Mouse (Mus musculus): ENCODE data around the gene Rfc2. TPM values are rescaled to one million over a fixed set of nuclear protein-coding genes. Genes with fewer than 3 reads are reported as not detected.
"Not testable (repeated sequence)": the region's sequence is repeated elsewhere in the genome, so short reads cannot be mapped to it uniquely, and the experiment has no call there.

Gene Rfc2
- polyA plus RNA-seq, 1 experiment from 2014 or later = 324 TPM

- Histone ChIP-seq H3K9me3 (ENCODE audit: control insufficient read depth, low read length) (no peaks in the 10 kb centered on the region), H3K27me3 (ENCODE audit: control insufficient read depth, insufficient read depth, low read length) (no peaks in the 10 kb centered on the region), H3K27ac (ENCODE audit: low read depth, low read length) (peak within 1 kb of the TSS; percentile 87), H3K36me3 (ENCODE audit: control insufficient read depth, insufficient read depth, low read length) (peaks cover 4% of the 10 kb centered on the region; the same call in 1 of the 2 replicates), H3K9ac (ENCODE audit: low read length) (peak within 1 kb of the TSS; percentile 91), H3K4me1 (ENCODE audit: control insufficient read depth, insufficient read depth, low read length) (peaks cover 3% of the 10 kb centered on the region; the same call in 1 of the 2 replicates), H3K4me3 (ENCODE audit: low read depth, low read length) (peak within 1 kb of the TSS; percentile 84), H3K4me2 (ENCODE audit: low read depth) (peak within 1 kb of the TSS; percentile 79)
- ATAC-seq (ENCODE audit: insufficient read depth, low FRiP score, low TSS enrichment) (peak; percentile 93), DNase-seq (ENCODE audit: low spot score) (peak; percentile 99)
- WGBS = under 1% methylated on average over 46 of the region's 52 CpGs
Measured at GRCm38 (mm10) chr5:134639269-134639682, 58.1 kb downstream of the Rfc2 start, which contains the start of gene Eif4h. TSS of gene Eif4h (minus strand) at chr5:134639490.

- H3K27me3 ChIP-seq (ENCODE audit: control insufficient read depth, insufficient read depth, low read length) = no peaks in the 10 kb centered on the region
- H3K4me3 ChIP-seq (ENCODE audit: low read depth, low read length) = no peak overlapping the region
- H3K9ac ChIP-seq (ENCODE audit: low read length) = no peak overlapping the region
- no peaks in the 10 kb centered on the region for H3K9me3 ChIP-seq (ENCODE audit: control insufficient read depth, low read length)
- DNase-seq (ENCODE audit: low spot score) (no peak), ATAC-seq (ENCODE audit: insufficient read depth, low FRiP score, low TSS enrichment) (no peak)
- no peak overlapping the region for H3K4me2 ChIP-seq (ENCODE audit: low read depth)
- peaks cover 3% of the 10 kb centered on the region; the same call in 1 of the 2 replicates for H3K4me1 ChIP-seq (ENCODE audit: control insufficient read depth, insufficient read depth, low read length)
- 95% methylated on average over 3 of the region's 3 CpGs for WGBS
- H3K27ac ChIP-seq (ENCODE audit: low read depth, low read length) = no peak overlapping the region
- H3K36me3 ChIP-seq (ENCODE audit: control insufficient read depth, insufficient read depth, low read length) = peaks cover 2% of the 10 kb centered on the region; the same call in 1 of the 2 replicates
Measured at GRCm38 (mm10) chr5:134640371-134640770, 59.2 kb downstream of the Rfc2 start.

- whole genome bisulfite sequencing = 86% methylated on average over 1 of the region's 1 CpGs
- no peaks in the 10 kb centered on the region for H3K36me3 ChIP-seq (ENCODE audit: control insufficient read depth, insufficient read depth, low read length)
- H3K27ac ChIP-seq (ENCODE audit: low read depth, low read length) = no peak overlapping the region
- no peak overlapping the region for H3K4me3 ChIP-seq (ENCODE audit: low read depth, low read length)
- H3K4me2 ChIP-seq (ENCODE audit: low read depth) = no peak overlapping the region
- DNase-seq (ENCODE audit: low spot score) = no peak
- no peaks in the 10 kb centered on the region for H3K9me3 ChIP-seq (ENCODE audit: control insufficient read depth, low read length)
- H3K9ac ChIP-seq (ENCODE audit: low read length) = no peak overlapping the region
- no peaks in the 10 kb centered on the region for H3K27me3 ChIP-seq (ENCODE audit: control insufficient read depth, insufficient read depth, low read length)
- H3K4me1 ChIP-seq (ENCODE audit: control insufficient read depth, insufficient read depth, low read length) = no peaks in the 10 kb centered on the region
- ATAC-seq (ENCODE audit: insufficient read depth, low FRiP score, low TSS enrichment) = no peak
Measured at GRCm38 (mm10) chr5:134644121-134644520, 63.0 kb downstream of the Rfc2 start.

- ATAC-seq (ENCODE audit: insufficient read depth, low FRiP score, low TSS enrichment) (no peak), DNase-seq (ENCODE audit: low spot score) (no peak)
- no peaks in the 10 kb centered on the region for H3K27me3 ChIP-seq (ENCODE audit: control insufficient read depth, insufficient read depth, low read length)
- H3K36me3 ChIP-seq (ENCODE audit: control insufficient read depth, insufficient read depth, low read length) = no peaks in the 10 kb centered on the region
- no peak overlapping the region for H3K4me2 ChIP-seq (ENCODE audit: low read depth)
- WGBS = 77% methylated on average over 8 of the region's 8 CpGs
- H3K9ac ChIP-seq (ENCODE audit: low read length) = no peak overlapping the region
- no peak overlapping the region for H3K27ac ChIP-seq (ENCODE audit: low read depth, low read length)
- no peaks in the 10 kb centered on the region for H3K4me1 ChIP-seq (ENCODE audit: control insufficient read depth, insufficient read depth, low read length)
- H3K9me3 ChIP-seq (ENCODE audit: control insufficient read depth, low read length) = no peaks in the 10 kb centered on the region
- no peak overlapping the region for H3K4me3 ChIP-seq (ENCODE audit: low read depth, low read length)
Measured at GRCm38 (mm10) chr5:134644643-134645118, 63.5 kb downstream of the Rfc2 start.

GRCm38 (mm10) chr5:134646461-134646860, 65.3 kb downstream of the Rfc2 start:
- no peaks in the 10 kb centered on the region for H3K27me3 ChIP-seq (ENCODE audit: control insufficient read depth, insufficient read depth, low read length)
- WGBS = 79% methylated on average over 4 of the region's 4 CpGs
- H3K4me2 ChIP-seq (ENCODE audit: low read depth) = no peak overlapping the region
- no peak for ATAC-seq (ENCODE audit: insufficient read depth, low FRiP score, low TSS enrichment)
- no peaks in the 10 kb centered on the region for H3K4me1 ChIP-seq (ENCODE audit: control insufficient read depth, insufficient read depth, low read length)
- no peak for DNase-seq (ENCODE audit: low spot score)
- no peak overlapping the region for H3K9ac ChIP-seq (ENCODE audit: low read length)
- H3K27ac ChIP-seq (ENCODE audit: low read depth, low read length) = no peak overlapping the region
- H3K36me3 ChIP-seq (ENCODE audit: control insufficient read depth, insufficient read depth, low read length) = no peaks in the 10 kb centered on the region
- H3K9me3 ChIP-seq (ENCODE audit: control insufficient read depth, low read length) = no peaks in the 10 kb centered on the region
- H3K4me3 ChIP-seq (ENCODE audit: low read depth, low read length) = no peak overlapping the region

- no peak overlapping the region for H3K4me2 ChIP-seq (ENCODE audit: low read depth)
- no peak for ATAC-seq (ENCODE audit: insufficient read depth, low FRiP score, low TSS enrichment)
- H3K36me3 ChIP-seq (ENCODE audit: control insufficient read depth, insufficient read depth, low read length) = no peaks in the 10 kb centered on the region
- no peak overlapping the region for H3K9ac ChIP-seq (ENCODE audit: low read length)
- WGBS = 73% methylated on average over 2 of the region's 2 CpGs
- H3K27me3 ChIP-seq (ENCODE audit: control insufficient read depth, insufficient read depth, low read length) = no peaks in the 10 kb centered on the region
- H3K4me1 ChIP-seq (ENCODE audit: control insufficient read depth, insufficient read depth, low read length) = no peaks in the 10 kb centered on the region
- H3K27ac ChIP-seq (ENCODE audit: low read depth, low read length) = no peak overlapping the region
- no peaks in the 10 kb centered on the region for H3K9me3 ChIP-seq (ENCODE audit: control insufficient read depth, low read length)
- no peak overlapping the region for H3K4me3 ChIP-seq (ENCODE audit: low read depth, low read length)
- no peak for DNase-seq (ENCODE audit: low spot score)
Measured at GRCm38 (mm10) chr5:134647394-134647793, 66.2 kb downstream of the Rfc2 start.

GRCm38 (mm10) chr5:134648976-134649375, 67.8 kb downstream of the Rfc2 start:
- H3K4me3 ChIP-seq (ENCODE audit: low read depth, low read length); DNase-seq (ENCODE audit: low spot score); H3K27ac ChIP-seq (ENCODE audit: low read depth, low read length); H3K27me3 ChIP-seq (ENCODE audit: control insufficient read depth, insufficient read depth, low read length); ATAC-seq (ENCODE audit: insufficient read depth, low FRiP score, low TSS enrichment); H3K9ac ChIP-seq (ENCODE audit: low read length); H3K4me2 ChIP-seq (ENCODE audit: low read depth); H3K36me3 ChIP-seq (ENCODE audit: control insufficient read depth, insufficient read depth, low read length); H3K9me3 ChIP-seq (ENCODE audit: control insufficient read depth, low read length); H3K4me1 ChIP-seq (ENCODE audit: control insufficient read depth, insufficient read depth, low read length): not testable (repeated sequence)
- 73% methylated on average over 3 of the region's 4 CpGs for WGBS

GRCm38 (mm10) chr5:134650926-134651325, 69.8 kb downstream of the Rfc2 start:
- no peak overlapping the region for H3K27ac ChIP-seq (ENCODE audit: low read depth, low read length)
- no peaks in the 10 kb centered on the region for H3K27me3 ChIP-seq (ENCODE audit: control insufficient read depth, insufficient read depth, low read length)
- WGBS = 41% methylated on average over 4 of the region's 5 CpGs
- H3K4me1 ChIP-seq (ENCODE audit: control insufficient read depth, insufficient read depth, low read length) = no peaks in the 10 kb centered on the region
- H3K9ac ChIP-seq (ENCODE audit: low read length) = no peak overlapping the region
- DNase-seq (ENCODE audit: low spot score) (peak; percentile 51), ATAC-seq (ENCODE audit: insufficient read depth, low FRiP score, low TSS enrichment) (no peak)
- H3K36me3 ChIP-seq (ENCODE audit: control insufficient read depth, insufficient read depth, low read length) = no peaks in the 10 kb centered on the region
- H3K4me2 ChIP-seq (ENCODE audit: low read depth) = no peak overlapping the region
- no peaks in the 10 kb centered on the region for H3K9me3 ChIP-seq (ENCODE audit: control insufficient read depth, low read length)
- H3K4me3 ChIP-seq (ENCODE audit: low read depth, low read length) = no peak overlapping the region

Data from neural tube, embryonic 11.5 days (tissue).